Mouse (Mus musculus): ENCODE data around the gene Fmo6.
A peak's percentile ranks its signal among the peaks of the same experiment; 100 is the strongest.

Fmo6 gene

DNA sequence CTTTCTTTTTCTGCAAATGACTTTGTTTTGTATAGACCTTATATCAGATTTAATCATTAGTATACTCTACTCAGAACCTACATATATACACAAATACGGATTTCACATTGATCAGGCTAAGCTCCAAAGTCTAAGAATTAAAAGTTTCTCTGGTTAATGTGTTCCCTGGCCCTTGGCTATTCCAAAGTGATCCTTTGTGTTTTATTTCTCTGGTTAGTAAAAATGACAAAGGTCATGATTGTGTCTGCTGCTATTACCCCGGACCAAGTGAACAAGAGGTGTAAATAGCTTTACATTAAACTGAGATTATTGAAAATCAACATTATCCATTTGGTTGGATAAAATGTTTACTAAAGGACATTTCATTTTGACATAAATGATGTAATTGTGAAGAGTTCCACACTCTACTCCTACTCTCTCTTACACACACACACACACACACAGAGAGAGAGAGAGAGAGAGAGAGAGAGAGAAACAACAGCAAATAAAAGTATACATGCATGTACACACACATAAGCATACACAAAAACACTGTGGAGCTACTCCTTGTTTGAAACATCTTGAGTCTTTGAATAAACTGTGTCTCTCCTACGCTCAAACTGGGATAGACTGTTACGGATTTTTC lies 22.3 kb downstream of the Fmo6 start:
- DNase-seq (ENCODE audit: low spot score in 2 of 2) = no peak

DNA sequence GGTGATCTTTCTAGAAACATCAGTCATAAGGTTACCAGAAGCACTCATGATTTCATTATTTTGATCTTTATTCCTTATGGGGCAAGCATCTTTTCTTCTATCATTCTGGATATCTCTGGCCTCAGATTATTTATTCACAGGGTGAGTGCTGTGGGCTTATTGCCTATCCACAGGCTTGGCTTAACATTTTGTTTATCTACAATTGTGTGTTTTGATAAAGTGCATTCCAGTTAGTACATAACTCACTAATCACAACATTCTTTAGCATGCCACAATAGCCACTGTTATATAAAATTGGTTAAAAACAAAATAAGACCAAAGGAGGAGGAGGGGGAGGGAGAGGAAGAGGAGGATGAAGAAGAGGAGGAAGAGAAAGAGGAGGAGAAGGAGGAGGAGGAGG lies 25.2 kb downstream of the Fmo6 start:
- DNase-seq (ENCODE audit: low spot score in 2 of 2) = no peak

DNA sequence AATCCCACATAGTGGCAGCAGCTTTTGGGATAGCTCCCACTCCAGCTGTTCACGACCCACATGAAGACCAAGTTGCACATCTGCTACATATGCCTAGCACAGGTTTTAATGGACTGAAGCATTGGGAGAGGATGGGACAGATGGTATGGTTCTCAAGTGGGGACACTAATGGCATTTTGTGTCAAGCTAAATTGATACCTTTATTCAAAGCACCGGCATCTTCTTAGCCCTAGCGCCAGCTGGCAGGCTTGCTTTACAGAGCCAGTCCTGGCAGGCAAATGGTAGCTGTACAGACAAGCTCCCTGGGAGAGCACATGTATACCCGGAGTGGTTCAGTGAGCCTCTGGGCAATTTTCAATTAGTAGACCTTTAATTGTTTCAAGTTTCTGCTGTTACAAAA lies 35.4 kb downstream of the Fmo6 start:
- DNase-seq (ENCODE audit: low spot score in 2 of 2) = no peak

DNA sequence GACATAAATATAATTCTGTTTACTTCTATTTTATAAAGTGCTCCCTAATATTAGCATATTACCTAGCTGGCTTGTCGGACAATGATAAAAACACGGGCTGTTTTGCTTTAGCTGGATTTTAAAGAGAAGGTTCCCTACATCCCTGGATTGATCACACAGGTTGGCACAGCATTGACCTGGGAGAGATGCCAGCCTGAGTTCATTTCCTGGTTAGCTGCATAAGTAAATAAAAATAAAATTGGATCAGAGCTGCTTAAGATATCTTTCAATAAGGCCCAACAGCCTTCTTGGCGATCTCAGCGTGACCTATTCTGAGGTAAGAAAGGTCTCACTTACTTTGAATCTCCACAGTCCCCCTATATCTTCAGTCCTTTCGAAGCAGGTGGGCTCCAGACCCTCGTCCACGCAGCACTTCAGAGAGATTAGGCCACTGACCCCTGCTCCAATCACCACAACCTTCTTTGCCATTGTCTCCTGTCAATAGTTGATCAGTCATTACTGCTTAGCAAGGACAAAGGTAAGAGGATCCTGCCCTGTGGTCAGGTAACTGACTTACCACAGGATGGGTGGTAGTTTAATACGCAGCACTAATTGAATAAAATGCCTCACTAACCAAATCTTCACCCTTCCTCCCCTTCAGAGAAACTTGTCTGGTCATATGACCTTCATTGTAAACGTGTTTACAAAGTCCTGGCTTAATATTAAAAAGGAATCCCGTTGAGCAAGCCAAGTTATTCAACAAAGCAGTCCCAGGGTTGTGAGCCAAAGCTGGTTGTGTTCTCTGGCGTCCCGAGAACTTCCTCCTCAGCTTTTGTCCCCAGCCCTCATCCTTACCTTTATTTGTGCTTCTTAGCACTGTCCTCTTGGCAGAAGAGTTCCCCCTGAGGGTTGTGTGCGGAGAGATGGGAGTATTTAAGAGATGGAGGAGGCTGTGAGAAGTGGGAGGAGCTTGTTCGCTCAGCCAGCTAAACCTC lies 39.2 kb downstream of the Fmo6 start, which contains the start of gene Fmo2:
Gene Fmo2, minus strand, starts transcription at position 889 of the 974 bp plus-strand sequence.
- no peak for DNase-seq (ENCODE audit: low spot score in 2 of 2)

DNA sequence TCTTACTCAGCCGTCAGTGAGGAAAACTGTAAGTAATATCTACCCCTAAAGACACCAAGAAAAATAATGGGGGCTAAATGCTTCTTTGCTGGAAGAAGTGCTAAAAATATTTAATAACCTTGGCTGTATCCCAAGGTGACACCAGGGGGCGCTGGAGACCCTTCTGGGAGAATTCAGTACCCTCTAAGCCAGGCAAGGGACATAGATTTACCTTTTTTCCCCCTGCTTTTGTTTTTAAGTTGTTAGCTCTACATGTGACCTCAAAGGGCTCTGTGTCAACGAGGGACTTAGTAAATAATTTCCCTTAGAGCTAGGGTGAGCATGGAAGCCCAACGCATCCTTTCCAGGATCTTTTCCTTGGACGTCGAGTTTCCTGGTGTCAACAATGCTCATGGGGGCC lies 41.4 kb downstream of the Fmo6 start:
- peak; percentile 41 to 66 for DNase-seq (ENCODE audit: low spot score in 2 of 2)

DNA sequence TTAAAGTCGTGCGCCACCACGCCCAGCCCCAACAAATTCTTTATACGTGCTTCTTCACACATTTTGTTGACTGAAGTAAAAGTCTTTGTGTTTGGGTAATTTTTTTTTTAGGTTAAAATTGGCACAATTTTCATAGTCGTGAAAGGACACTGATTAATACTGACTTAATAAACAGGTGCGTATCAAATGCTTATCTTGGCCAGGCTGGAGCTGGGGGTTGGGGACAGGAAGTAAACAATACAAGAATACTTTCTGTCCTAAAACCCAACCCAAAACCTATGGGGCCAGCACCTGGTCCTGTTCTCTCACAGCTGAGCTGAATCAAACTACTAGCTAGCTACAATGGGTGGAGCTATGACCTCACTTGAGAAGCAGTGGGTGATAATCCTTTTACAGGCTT lies 44.3 kb downstream of the Fmo6 start:
- DNase-seq (ENCODE audit: low spot score in 2 of 2) = no peak

DNA sequence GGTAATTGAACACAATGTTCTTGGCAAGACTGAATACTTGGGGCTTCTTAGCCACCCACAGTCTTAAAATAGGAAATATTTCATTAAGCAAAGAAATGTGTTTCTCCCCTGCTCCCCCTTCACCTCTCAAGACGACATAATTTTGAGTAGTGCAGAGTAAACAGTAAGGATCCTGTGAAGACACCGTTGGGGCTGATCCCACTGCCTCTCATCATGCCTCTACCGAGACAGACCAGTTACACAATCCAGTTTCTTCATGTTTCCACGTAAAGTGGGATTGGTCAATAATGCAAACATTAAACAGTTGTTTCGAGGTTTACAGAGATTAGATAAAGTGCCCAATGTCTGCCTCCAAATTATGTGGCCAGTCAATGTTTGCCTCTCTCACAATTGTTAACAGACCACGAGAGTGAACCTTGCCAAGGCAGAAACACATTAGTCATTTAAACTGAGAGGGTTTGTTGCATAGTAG lies 45.3 kb downstream of the Fmo6 start:
- no peak for DNase-seq (ENCODE audit: low spot score in 2 of 2)

DNA sequence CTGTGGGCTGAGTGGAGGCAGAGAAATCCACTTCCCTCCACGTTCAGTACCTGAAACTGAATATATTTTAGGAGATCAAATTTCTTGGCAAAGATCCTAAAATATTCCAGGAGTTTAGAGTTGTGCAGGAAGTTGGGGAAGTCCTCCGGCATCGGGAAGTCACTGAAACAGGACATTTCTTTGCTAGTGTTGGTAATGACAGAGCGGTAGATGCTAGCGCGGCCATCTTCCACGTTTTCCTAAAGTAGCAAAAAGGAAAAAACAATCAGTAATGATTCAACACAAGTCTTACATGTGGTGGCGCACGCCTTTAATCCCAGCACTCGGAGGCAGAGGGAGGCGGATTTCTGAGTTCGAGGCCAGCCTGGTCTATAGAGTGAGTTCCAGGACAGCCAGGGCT lies 48.7 kb downstream of the Fmo6 start:
- DNase-seq (ENCODE audit: low spot score in 2 of 2) = no peak

DNA sequence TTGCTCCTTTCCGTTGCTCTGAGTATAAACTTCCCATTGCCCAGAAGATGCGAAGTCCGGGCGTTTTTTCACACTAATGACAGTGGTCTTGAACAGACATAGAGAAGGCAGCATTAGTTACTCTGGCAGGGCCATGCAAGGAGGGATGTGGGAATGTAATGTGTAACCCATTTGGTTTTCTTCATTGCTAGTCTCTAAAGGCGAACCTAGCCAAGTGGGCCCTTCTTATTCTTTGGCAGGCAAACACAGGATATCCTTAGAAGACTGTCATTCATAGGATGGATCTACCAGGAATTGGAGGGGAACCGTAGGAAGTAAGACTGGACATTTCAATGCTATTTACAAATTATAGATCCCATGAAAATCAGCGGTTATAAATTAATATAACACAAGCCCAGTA lies 49.7 kb downstream of the Fmo6 start:
- no peak for DNase-seq (ENCODE audit: low spot score in 2 of 2)

DNA sequence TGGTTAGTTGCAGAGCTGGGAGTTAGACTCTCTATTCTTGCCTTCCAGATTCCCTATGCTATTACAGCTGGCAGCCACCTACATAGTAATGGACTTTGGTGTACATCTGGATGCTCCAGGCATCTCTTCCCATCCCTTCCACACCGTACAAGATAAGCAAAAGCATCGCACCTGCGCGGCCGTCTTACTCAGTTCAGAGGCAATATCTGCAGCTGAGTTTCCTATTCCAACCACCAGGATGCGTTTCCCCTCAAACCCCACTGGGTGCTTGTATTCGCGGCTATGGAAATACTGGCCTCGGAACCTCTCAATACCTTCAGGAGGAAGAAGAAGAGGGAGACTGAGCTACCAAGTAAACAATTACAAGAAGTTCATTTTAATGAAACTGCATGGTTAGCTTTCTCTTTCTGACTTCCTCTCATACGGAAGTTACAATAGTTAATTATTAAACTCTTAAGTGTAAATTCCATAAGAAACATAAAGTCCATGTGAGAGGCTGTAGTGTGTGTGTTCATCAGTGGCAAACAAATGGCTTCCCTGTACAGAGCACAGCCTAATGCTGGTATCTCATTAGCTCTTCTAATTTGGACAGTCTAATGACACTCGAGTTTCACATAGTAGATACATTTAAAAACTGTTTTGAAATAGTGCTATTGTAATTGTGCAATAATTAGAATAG lies 51.0 kb downstream of the Fmo6 start:
- no peak for DNase-seq (ENCODE audit: low spot score in 2 of 2)

DNA sequence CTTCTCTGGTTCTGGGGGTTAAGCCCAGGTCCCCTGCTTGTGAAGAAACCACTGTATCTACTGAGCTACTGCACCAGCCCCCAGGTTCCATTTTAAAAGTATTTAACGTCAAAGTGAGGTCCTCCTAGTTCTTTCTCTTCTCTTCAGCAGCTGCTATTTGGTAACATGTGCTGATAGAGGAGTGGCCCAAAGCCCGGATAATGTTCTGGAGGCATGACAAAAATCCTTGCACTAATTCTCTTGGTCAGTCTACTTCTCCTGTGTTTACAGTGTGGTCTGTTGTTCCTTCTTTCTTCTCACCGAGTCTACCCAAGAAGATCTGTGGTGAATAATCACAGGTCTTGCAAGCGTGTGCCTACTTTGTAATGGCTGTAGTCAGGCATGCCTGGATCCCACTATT lies 54.6 kb downstream of the Fmo6 start:
- no peak for DNase-seq (ENCODE audit: low spot score in 2 of 2)

DNA sequence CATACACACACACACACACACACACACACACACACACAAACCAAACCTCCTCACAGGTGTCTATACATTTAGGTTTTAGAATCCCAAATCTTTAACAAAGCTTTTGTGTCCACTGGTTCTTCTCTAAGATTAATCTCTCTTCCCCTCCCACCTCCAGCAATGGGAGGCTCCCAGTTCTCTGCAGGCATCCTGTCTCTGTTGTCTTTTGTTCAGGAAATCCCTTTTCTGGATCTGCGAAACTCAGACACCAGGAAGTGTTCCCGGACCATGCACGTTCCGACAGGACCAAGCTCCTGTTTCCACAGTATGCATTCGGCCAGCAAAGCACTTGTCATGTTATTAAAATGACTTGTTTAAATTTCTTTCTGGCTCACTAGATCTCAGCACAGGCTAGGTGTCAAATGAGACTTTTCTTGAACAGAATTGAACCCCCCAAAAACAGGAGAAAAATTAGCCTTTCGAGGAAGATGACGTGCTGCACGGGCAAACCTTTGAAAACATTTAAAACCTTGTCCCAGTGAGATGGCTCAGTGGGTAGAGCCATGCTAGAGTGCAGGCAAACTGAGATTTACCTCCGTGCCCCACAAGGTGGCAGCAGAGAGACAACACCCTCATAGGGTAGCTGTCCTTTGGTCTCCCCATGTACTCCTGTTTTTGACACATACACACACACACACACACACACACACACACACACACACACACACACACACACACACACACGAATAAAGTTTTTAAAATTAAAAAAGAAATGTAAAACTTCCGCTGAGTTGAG lies 57.5 kb downstream of the Fmo6 start:
- peak; percentile 27 to 34 for DNase-seq (ENCODE audit: low spot score in 2 of 2)

DNA sequence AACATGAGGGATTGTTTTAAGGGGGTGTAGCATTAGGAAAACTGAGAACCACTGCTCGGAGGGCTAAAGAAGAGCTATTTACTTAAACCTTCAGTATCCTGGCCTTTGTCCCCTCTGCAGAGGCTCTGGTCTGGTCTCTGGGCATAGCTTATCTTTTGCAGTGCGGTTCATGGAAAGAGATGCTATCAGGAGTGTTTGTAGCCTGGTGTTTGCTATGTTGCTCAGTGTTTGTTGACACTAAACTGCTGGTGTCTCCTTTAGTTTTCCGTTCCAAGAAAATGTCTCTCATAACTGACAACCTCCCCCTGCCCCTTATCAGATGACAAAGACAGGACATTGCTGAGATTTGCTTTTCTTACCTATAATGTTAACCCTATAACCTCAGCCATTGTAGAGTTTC lies 62.2 kb downstream of the Fmo6 start:
- no peak for DNase-seq (ENCODE audit: low spot score in 2 of 2)

DNA sequence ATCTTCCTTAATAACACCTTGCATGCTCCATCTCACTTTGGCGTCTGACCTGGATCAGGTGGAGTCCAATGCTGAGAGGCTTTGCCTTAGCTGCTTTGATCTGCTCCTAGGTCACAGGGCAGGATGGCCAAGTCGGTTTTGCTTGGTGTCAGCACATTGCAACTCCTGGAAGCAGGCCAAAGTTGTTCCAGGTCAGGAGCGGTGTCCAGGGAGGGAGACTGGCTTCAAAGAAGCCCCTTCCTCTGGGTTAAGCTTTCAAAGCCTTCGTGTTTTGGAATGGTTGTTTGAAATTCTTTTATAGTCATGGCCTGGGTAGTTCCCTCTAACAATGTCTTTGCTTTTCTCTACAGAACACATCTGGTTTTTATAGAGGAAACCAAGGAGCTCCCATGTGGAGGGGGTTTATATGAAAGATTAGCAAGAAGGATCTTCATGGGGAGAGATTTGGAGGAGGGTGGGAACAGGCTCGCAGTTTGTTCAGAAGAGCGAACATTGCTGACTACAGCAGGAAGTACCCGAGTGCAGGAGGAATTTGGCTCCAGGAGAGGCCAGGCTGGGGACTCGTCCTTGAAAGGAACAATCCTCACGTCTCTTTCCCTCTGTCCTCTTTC lies 65.5 kb downstream of the Fmo6 start:
- DNase-seq (ENCODE audit: low spot score in 2 of 2) = no peak

DNA sequence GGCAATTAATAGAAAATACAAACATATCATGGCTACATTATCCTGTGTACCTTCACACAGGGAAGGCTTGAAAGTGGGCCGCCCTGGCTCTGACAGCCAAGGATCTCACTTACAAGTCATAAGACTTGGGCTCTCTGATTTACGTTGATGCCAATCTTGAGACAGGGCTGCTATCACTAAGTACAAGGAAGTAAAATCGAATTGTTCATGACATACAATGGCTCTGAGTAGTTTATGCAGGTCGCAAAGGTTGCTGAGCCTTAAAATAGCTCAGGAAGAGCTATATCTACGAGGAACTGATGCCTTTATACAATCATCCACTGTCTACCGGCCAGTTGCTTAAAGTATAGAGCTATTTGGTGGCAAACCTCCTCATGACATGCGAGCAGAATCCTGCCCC lies 66.3 kb downstream of the Fmo6 start:
- no peak for DNase-seq (ENCODE audit: low spot score in 2 of 2)

DNA sequence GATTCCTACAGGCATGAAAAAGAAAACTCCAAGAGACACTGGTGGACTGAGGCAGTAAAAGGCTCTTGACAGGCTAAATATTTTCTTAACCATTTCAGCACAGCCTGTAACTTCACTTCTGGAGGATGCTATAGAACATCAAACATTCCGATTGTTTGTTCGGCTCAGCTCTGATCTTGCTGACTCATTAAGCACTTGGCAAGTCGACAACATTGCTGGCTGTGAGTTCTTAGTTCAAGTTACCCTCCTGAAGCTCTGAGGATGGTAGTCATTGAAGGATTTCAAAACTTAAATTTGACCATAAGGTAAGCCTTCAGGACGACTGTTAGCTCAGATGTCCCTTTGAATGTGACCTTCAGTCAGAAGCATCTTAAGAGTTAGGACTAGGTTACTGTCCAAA lies 69.9 kb downstream of the Fmo6 start:
- no peak for DNase-seq (ENCODE audit: low spot score in 2 of 2)

All from frontal cortex, postnatal 25 days (tissue).